Mouse (Mus musculus) embryonic facial prominence, embryonic 12.5 days (tissue): Measurements from ENCODE around the gene Wdr91. TPM values are rescaled to one million over a fixed set of nuclear protein-coding genes. Genes with fewer than 3 reads are reported as not detected.

Experiments
- ATAC-seq: fragments of 200-750 bp; cut with Nextera tagmentation; 2 replicates; pipeline ENCODE4 v1.8.0; 2017; ENCODE audit not compliant: insufficient number of reproducible peaks, insufficient read depth, low FRiP score, low TSS enrichment
- H3K27ac ChIP-seq: fragments of 300-500 bp; sonication (generic); 2 replicates; pipeline ENCODE4 v1.5.1; 2016; ENCODE audit warnings: mild to moderate bottlenecking
- H3K27me3 ChIP-seq: fragments of 300-500 bp; sonication (generic); 2 replicates; pipeline ENCODE4 v1.6.1; 2016; ENCODE audit warnings: mild to moderate bottlenecking, moderate library complexity
- H3K36me3 ChIP-seq: fragments of 300-500 bp; sonication (generic); 2 replicates; pipeline ENCODE4 v1.6.1; 2016; ENCODE audit warnings: mild to moderate bottlenecking
- H3K4me1 ChIP-seq: fragments of 300-500 bp; sonication (generic); 2 replicates; pipeline ENCODE4 v1.6.1; 2016
- H3K4me2 ChIP-seq: fragments of 300-500 bp; sonication (generic); replicated peaks from 2 replicates; pipeline ENCODE4 v1.6.1; 2016; ENCODE audit warnings: mild to moderate bottlenecking, moderate library complexity
- H3K4me3 ChIP-seq: fragments of 300-500 bp; sonication (generic); 2 replicates; pipeline ENCODE4 v1.5.1; 2016; ENCODE audit warnings: mild to moderate bottlenecking
- H3K9ac ChIP-seq: fragments of 300-500 bp; sonication (generic); 2 replicates; pipeline ENCODE4 v1.6.1; 2016; ENCODE audit warnings: mild to moderate bottlenecking, moderate library complexity
- H3K9me3 ChIP-seq: fragments of 300-500 bp; sonication (generic); 2 replicates; pipeline ENCODE4 v1.6.1; 2016; ENCODE audit warnings: mild to moderate bottlenecking, moderate library complexity
- WGBS: fragments of 180-500 bp; shearing (Covaris S2); methylation state at CpG from one replicate; pipeline ENCODE4 v1.1.7; 2016; 5-methylcytosine and 5-hydroxymethylcytosine counted together
- polyA plus RNA-seq: library from polyadenylated mRNA; unstranded; fragments of >200 nt; fragmentation: Nextera tagmentation; extraction: Ambion mirVana; gene quantifications from 2 replicates; pipeline ENCODE4 v1.2.1, GENCODE M21; 2016

Wdr91 gene
- polyA plus RNA-seq, result 11.7 and 12.7 TPM in 2 replicates

DNA sequence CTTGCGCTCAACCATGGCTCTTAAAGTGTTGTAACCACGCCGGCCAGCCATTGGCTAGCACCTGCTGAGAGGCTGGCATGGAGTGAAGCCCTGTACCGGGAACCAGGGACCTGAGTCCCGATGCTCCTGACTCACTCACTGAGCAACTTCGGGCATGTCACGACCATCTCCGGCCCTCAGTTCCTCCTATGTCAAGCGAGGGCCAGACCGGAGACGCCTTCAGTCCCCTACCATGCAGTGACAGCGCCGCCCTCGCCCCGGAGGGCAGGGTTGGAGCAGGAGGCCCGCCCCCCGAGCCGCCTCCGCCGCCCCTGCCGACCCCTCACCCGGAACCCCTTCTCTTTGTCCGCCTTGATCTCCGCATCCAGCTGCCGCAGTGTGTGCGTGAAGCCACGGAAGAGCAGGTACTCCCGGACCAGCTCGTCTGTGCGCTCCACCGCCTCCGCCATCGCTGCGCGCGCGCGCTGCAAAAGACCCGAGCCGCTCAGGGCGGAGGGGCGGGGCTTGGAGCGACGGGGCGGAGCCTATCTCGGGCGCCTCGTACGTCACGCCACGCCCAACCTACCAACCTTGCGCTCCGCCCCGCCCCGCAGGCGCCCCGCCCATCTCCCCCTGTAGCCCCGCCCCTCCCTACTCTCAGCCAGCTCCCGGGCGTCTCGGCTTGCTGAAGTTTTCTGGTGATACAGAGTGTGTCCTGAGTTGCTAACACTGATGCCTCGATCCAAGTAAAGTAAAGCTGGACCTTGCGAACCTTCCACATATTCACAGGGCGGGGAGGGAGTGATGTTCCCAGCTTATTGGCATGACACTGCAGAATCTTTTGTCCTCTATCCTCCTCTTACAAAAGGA, at the start of gene Wdr91:
Gene Wdr91, minus strand, starts transcription at position 506 of the 849 bp plus-strand sequence.
- H3K27me3 ChIP-seq, result no peaks in the 10 kb centered on the region
- peak within 1 kb of the TSS; percentile 67 for H3K9ac ChIP-seq
- peaks cover 23% of the 10 kb centered on the region for H3K36me3 ChIP-seq
- ATAC-seq, result peak; percentile 89
- peaks cover 6% of the 10 kb centered on the region for H3K4me1 ChIP-seq
- under 1% methylated on average over 63 of the region's 64 CpGs for WGBS
- H3K4me3 ChIP-seq, result peak within 1 kb of the TSS; percentile 62
- H3K27ac ChIP-seq, result peak within 1 kb of the TSS; percentile 71
- H3K4me2 ChIP-seq, result peak within 1 kb of the TSS; percentile 71
- H3K9me3 ChIP-seq, result no peaks in the 10 kb centered on the region

- WGBS, result 91% methylated on average over 7 of the region's 7 CpGs
- Histone ChIP-seq H3K4me3 (no peak overlapping the region), H3K36me3 (no peaks in the 10 kb centered on the region), H3K4me2 (no peak overlapping the region), H3K27ac (no peak overlapping the region), H3K4me1 (no peaks in the 10 kb centered on the region), H3K9me3 (no peaks in the 10 kb centered on the region), H3K27me3 (no peaks in the 10 kb centered on the region), H3K9ac (no peak overlapping the region)
- no peak for ATAC-seq
Measured at GRCm38 (mm10) chr6:34959131-34959530, 48.5 kb upstream of the Wdr91 start.

DNA sequence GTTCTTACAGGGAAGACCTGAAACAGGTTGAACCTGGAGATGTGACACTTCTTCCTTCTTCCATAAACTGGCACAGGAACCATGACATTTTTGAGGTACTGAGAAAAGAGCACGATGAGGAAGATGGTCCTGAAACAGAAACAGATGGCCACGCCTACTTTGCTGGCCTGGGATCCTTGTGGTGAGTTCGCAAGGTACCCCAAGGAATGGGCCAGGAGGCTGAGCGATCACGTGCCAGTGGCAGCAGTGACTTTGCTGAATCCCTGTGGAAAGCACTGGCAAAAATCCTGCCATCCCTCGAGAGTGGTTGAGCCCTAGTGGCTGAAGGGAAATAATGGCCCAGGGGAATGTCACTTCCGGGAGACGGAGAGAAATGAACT, 45.2 kb upstream of the Wdr91 start:
- Histone ChIP-seq H3K4me3 (no peak overlapping the region), H3K36me3 (no peaks in the 10 kb centered on the region), H3K27ac (no peak overlapping the region), H3K4me2 (peak overlapping the region; percentile 12), H3K9ac (no peak overlapping the region), H3K9me3 (no peaks in the 10 kb centered on the region), H3K27me3 (no peaks in the 10 kb centered on the region), H3K4me1 (no peaks in the 10 kb centered on the region)
- 39% methylated on average over 8 of the region's 8 CpGs for WGBS
- ATAC-seq, result no peak

- no peaks in the 10 kb centered on the region for H3K36me3 ChIP-seq
- no peak overlapping the region for H3K27ac ChIP-seq
- H3K9me3 ChIP-seq, result no peaks in the 10 kb centered on the region
- H3K9ac ChIP-seq, result no peak overlapping the region
- 49% methylated on average over 18 of the region's 18 CpGs for WGBS
- H3K27me3 ChIP-seq, result no peaks in the 10 kb centered on the region
- peak overlapping the region; percentile 12; the same call in 1 of the 2 replicates for H3K4me2 ChIP-seq
- no peaks in the 10 kb centered on the region for H3K4me1 ChIP-seq
- no peak overlapping the region for H3K4me3 ChIP-seq
- ATAC-seq, result peak; percentile 71
Measured at GRCm38 (mm10) chr6:34954926-34955861, 44.5 kb upstream of the Wdr91 start.

GRCm38 (mm10) chr6:34951956-34952667, 41.4 kb upstream of the Wdr91 start:
- H3K9ac ChIP-seq, result no peak overlapping the region
- WGBS, result 67% methylated on average over 7 of the region's 7 CpGs
- H3K9me3 ChIP-seq, result no peaks in the 10 kb centered on the region
- no peak for ATAC-seq
- no peak overlapping the region for H3K4me3 ChIP-seq
- peaks cover 11% of the 10 kb centered on the region; the same call in 1 of the 2 replicates for H3K27me3 ChIP-seq
- H3K27ac ChIP-seq, result no peak overlapping the region
- no peaks in the 10 kb centered on the region for H3K36me3 ChIP-seq
- 0 out of 2 replicates have a peak, but pooled peaks cover 4% of the 10 kb centered on the region for H3K4me1 ChIP-seq
- no peak overlapping the region for H3K4me2 ChIP-seq

GRCm38 (mm10) chr6:34951518-34951917, 40.8 kb upstream of the Wdr91 start:
- no peak overlapping the region for H3K27ac ChIP-seq
- ATAC-seq, result no peak
- no peak overlapping the region for H3K4me2 ChIP-seq
- peaks cover 11% of the 10 kb centered on the region; the same call in 1 of the 2 replicates for H3K27me3 ChIP-seq
- WGBS, result 88% methylated on average over 7 of the region's 7 CpGs
- H3K4me3 ChIP-seq, result no peak overlapping the region
- H3K4me1 ChIP-seq, result 0 out of 2 replicates have a peak, but pooled peaks cover 4% of the 10 kb centered on the region
- H3K9ac ChIP-seq, result no peak overlapping the region
- no peaks in the 10 kb centered on the region for H3K9me3 ChIP-seq
- no peaks in the 10 kb centered on the region for H3K36me3 ChIP-seq

GRCm38 (mm10) chr6:34948461-34948860, 37.8 kb upstream of the Wdr91 start:
- no peaks in the 10 kb centered on the region for H3K36me3 ChIP-seq
- H3K4me1 ChIP-seq, result peaks cover 14% of the 10 kb centered on the region; the same call in 1 of the 2 replicates
- WGBS, result 12% methylated on average over 11 of the region's 11 CpGs
- peak overlapping the region; percentile 25; the same call in 1 of the 2 replicates for H3K4me3 ChIP-seq
- ATAC-seq, result 0 out of 2 replicates have a peak, but pooled peaks have one; percentile 25
- no peak overlapping the region for H3K9ac ChIP-seq
- H3K27me3 ChIP-seq, result peaks cover 11% of the 10 kb centered on the region; the same call in 1 of the 2 replicates
- H3K4me2 ChIP-seq, result peak overlapping the region; percentile 44
- H3K27ac ChIP-seq, result no peak overlapping the region
- H3K9me3 ChIP-seq, result no peaks in the 10 kb centered on the region

- Histone ChIP-seq H3K9me3 (no peaks in the 10 kb centered on the region), H3K4me2 (no peak overlapping the region), H3K4me1 (peaks cover 14% of the 10 kb centered on the region; the same call in 1 of the 2 replicates), H3K27ac (no peak overlapping the region), H3K27me3 (peaks cover 11% of the 10 kb centered on the region; the same call in 1 of the 2 replicates), H3K36me3 (no peaks in the 10 kb centered on the region), H3K4me3 (no peak overlapping the region), H3K9ac (no peak overlapping the region)
- ATAC-seq, result no peak
- 87% methylated on average over 1 of the region's 1 CpGs for WGBS
Measured at GRCm38 (mm10) chr6:34946486-34947079, 35.9 kb upstream of the Wdr91 start.

GRCm38 (mm10) chr6:34943499-34943898, 32.8 kb upstream of the Wdr91 start:
- 76% methylated on average over 5 of the region's 5 CpGs for WGBS
- ATAC-seq, result no peak
- Histone ChIP-seq H3K4me2 (no peak overlapping the region), H3K9ac (no peak overlapping the region), H3K4me3 (no peak overlapping the region), H3K36me3 (no peaks in the 10 kb centered on the region), H3K27me3 (peaks cover 5% of the 10 kb centered on the region; the same call in 1 of the 2 replicates), H3K27ac (no peak overlapping the region), H3K4me1 (peaks cover 16% of the 10 kb centered on the region; the same call in 1 of the 2 replicates), H3K9me3 (no peaks in the 10 kb centered on the region)

DNA sequence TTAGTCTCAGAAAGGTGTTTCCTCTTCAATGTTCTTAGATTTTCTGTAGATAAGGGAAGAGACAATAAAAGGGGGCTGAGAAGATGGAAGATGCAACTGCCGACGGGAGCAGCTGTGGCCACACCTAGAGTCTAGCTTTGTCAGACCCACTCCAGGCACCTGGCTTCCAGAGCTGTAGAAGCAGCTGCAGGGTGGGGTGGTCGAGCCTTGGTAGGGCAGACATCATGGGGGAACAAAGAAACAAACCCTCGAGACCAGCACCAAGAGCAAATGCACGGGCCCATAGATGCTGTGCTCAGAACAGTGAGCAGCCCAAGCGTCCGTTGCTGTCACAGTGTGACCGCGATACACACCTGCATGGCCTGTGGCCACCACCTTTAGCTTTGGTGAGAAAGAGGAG, 31.8 kb upstream of the Wdr91 start:
- Histone ChIP-seq H3K4me3 (no peak overlapping the region), H3K9me3 (no peaks in the 10 kb centered on the region), H3K27ac (no peak overlapping the region), H3K9ac (no peak overlapping the region), H3K27me3 (no peaks in the 10 kb centered on the region), H3K4me2 (no peak overlapping the region), H3K4me1 (peaks cover 14% of the 10 kb centered on the region; the same call in 1 of the 2 replicates), H3K36me3 (no peaks in the 10 kb centered on the region)
- WGBS, result 89% methylated on average over 9 of the region's 9 CpGs
- no peak for ATAC-seq
